Mouse (Mus musculus): ENCODE measurements around the gene Macrod2. TPM values are rescaled to one million over a fixed set of nuclear protein-coding genes. Genes with fewer than 3 reads are reported as not detected.

Macrod2 gene
- polyA plus RNA-seq, 2 experiments: 2.1 to 7.7 TPM

DNA sequence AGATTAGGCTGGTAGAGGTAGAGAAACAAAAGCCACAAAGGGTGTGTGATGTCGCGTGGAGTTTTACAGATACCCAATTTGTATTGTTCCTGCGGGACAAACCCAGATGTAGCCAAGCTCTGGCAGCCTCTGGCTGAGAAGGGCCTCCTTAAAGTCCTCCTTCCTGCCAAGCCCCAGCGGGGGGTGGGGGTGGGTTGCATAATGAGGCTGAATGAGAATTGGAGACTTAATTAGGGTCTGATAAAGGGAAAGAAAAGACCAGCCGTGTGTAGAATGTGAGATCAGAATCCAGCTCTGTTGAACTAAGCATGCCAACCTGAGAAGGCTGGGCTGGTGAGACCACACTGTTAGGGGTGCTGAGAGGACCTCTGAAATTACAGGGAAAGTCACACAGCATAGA is 1967.8 kb downstream of the Macrod2 start:
- H3K27me3 ChIP-seq (ENCODE audit: control insufficient read depth, insufficient read depth, low read length): no peaks in the 10 kb centered on the region
- H3K36me3 ChIP-seq (replicated peaks; ENCODE audit: control insufficient read depth, insufficient read depth, low read depth): no peaks in the 10 kb centered on the region
- H3K4me3 ChIP-seq (ENCODE audit: insufficient read depth in 1 of 2, low read depth in 2 of 2, low read length in 2 of 2): no peak overlapping the region
- 8% methylated on average over 5 of the region's 5 CpGs for WGBS (ENCODE audit: insufficient replicate concordance)
- no peak overlapping the region for H3K4me2 ChIP-seq (ENCODE audit: low read depth)
- ATAC-seq (ENCODE audit: insufficient read depth): no peak
- no peaks in the 10 kb centered on the region for H3K4me1 ChIP-seq (replicated peaks; ENCODE audit: control insufficient read depth in 2 of 2, insufficient read depth in 2 of 2, low read length in 1 of 2)
- H3K9ac ChIP-seq (replicated peaks): no peak overlapping the region
- no peaks in the 10 kb centered on the region for H3K9me3 ChIP-seq (ENCODE audit: control insufficient read depth, low read length)
- no peak for TF ChIP-seq EP300 (IDR thresholded peaks at IDR 0.05; ENCODE audit: low read depth)
- no peak overlapping the region for H3K27ac ChIP-seq
- DNase-seq (ENCODE audit: low read depth in 3 of 3, low spot score in 3 of 3): no peak

DNA sequence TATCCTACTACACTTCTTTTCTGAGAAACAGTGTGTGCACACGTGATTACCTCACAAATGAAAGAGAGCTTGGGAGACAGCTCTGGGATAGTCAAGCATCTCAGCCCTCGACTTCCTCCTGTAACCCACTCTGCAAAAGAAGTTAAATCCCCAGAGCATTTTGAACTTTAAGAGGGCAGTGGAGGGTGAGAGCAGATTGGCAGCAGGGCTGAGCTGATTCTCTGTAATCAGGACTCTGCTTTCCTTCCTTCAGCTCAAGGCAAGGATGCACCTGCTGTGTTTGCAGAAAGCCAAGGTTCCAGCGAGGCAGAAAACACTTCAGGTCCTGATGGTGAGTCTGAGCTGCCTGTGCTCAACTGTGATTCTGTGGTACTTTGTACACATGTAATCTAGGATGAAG is 1978.9 kb downstream of the Macrod2 start:
- no peaks in the 10 kb centered on the region for H3K36me3 ChIP-seq (replicated peaks; ENCODE audit: control insufficient read depth, insufficient read depth, low read depth)
- ATAC-seq (ENCODE audit: insufficient read depth) (no peak), DNase-seq (ENCODE audit: low read depth in 3 of 3, low spot score in 3 of 3) (no peak)
- H3K9ac ChIP-seq (replicated peaks): no peak overlapping the region
- WGBS (ENCODE audit: insufficient replicate concordance): 15% methylated on average over 3 of the region's 3 CpGs
- H3K9me3 ChIP-seq (ENCODE audit: control insufficient read depth, low read length): no peaks in the 10 kb centered on the region
- H3K27ac ChIP-seq: no peak overlapping the region
- no peaks in the 10 kb centered on the region for H3K4me1 ChIP-seq (replicated peaks; ENCODE audit: control insufficient read depth in 2 of 2, insufficient read depth in 2 of 2, low read length in 1 of 2)
- no peaks in the 10 kb centered on the region for H3K27me3 ChIP-seq (ENCODE audit: control insufficient read depth, insufficient read depth, low read length)
- TF ChIP-seq CTCF (IDR thresholded peaks at IDR 0.05; ENCODE audit: low read depth): no peak
- TF ChIP-seq EP300 (IDR thresholded peaks at IDR 0.05; ENCODE audit: low read depth): no peak
- no peak overlapping the region for H3K4me3 ChIP-seq (ENCODE audit: insufficient read depth in 1 of 2, low read depth in 2 of 2, low read length in 2 of 2)
- H3K4me2 ChIP-seq (ENCODE audit: low read depth): no peak overlapping the region

DNA sequence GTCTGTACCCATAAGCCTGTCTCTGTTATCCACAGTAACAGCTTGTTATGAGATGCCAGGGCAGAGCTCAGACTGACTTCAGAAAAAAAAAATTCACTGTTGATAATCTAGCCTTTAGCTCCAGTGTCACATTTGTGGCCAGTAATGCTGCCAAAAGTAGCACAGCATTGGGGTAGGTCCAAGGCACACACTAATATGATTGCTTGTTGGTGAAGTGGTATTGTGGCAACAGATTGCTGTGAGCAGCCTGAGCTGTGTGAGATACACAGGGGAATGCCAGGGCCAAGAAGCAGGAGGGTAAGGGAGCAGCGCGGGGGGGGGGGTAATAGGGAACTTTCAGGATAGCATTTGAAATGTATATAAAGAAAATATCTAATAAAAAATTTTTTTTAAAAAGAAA is 1985.5 kb downstream of the Macrod2 start:
- H3K4me1 ChIP-seq (replicated peaks; ENCODE audit: control insufficient read depth in 2 of 2, insufficient read depth in 2 of 2, low read length in 1 of 2): no peaks in the 10 kb centered on the region
- H3K27me3 ChIP-seq (ENCODE audit: control insufficient read depth, insufficient read depth, low read length): no peaks in the 10 kb centered on the region
- H3K36me3 ChIP-seq (replicated peaks; ENCODE audit: control insufficient read depth, insufficient read depth, low read depth): no peaks in the 10 kb centered on the region
- H3K9me3 ChIP-seq (ENCODE audit: control insufficient read depth, low read length): no peaks in the 10 kb centered on the region
- no peak for ATAC-seq (ENCODE audit: insufficient read depth)
- H3K4me2 ChIP-seq (ENCODE audit: low read depth): no peak overlapping the region
- WGBS (ENCODE audit: insufficient replicate concordance): 88% methylated on average over 2 of the region's 2 CpGs
- no peak for TF ChIP-seq CTCF (IDR thresholded peaks at IDR 0.05; ENCODE audit: low read depth)
- TF ChIP-seq EP300 (IDR thresholded peaks at IDR 0.05; ENCODE audit: low read depth): no peak
- no peak for DNase-seq (ENCODE audit: low read depth in 3 of 3, low spot score in 3 of 3)
- no peak overlapping the region for H3K27ac ChIP-seq
- no peak overlapping the region for H3K4me3 ChIP-seq (ENCODE audit: insufficient read depth in 1 of 2, low read depth in 2 of 2, low read length in 2 of 2)
- H3K9ac ChIP-seq (replicated peaks): no peak overlapping the region

DNA sequence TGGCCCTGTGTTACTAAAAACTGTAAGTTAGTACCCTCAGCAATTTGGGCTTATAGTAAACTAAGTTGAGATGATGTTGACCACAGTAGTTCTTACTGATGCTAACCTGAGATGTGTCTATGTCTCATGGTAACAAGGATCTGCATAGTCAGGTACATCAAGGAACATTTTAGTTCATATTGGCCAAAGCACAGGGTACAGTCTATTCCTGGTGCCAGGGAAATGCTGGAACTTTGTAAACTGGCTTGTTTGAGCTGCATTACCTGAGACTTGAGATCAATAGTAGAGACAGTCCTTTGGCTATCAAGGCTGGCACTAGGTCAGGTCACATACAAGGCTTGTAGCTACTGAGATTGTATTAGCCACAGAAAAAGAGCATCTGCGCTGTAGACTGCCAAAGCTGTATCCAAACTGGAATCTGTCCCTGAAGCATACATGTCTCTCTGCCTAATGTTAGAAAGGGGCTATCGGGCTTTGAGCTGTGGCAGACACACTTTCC is 1986.0 kb downstream of the Macrod2 start:
- H3K27ac ChIP-seq: no peak overlapping the region
- no peak for TF ChIP-seq CTCF (IDR thresholded peaks at IDR 0.05; ENCODE audit: low read depth)
- no peak for TF ChIP-seq EP300 (IDR thresholded peaks at IDR 0.05; ENCODE audit: low read depth)
- no peak for ATAC-seq (ENCODE audit: insufficient read depth)
- no peak overlapping the region for H3K4me3 ChIP-seq (ENCODE audit: insufficient read depth in 1 of 2, low read depth in 2 of 2, low read length in 2 of 2)
- H3K36me3 ChIP-seq (replicated peaks; ENCODE audit: control insufficient read depth, insufficient read depth, low read depth): no peaks in the 10 kb centered on the region
- no peak for DNase-seq (ENCODE audit: low read depth in 3 of 3, low spot score in 3 of 3)
- no peak overlapping the region for H3K4me2 ChIP-seq (ENCODE audit: low read depth)
- H3K9ac ChIP-seq (replicated peaks): no peak overlapping the region
- no peaks in the 10 kb centered on the region for H3K9me3 ChIP-seq (ENCODE audit: control insufficient read depth, low read length)
- 61% methylated on average over 2 of the region's 2 CpGs for WGBS (ENCODE audit: insufficient replicate concordance)
- no peaks in the 10 kb centered on the region for H3K4me1 ChIP-seq (replicated peaks; ENCODE audit: control insufficient read depth in 2 of 2, insufficient read depth in 2 of 2, low read length in 1 of 2)
- no peaks in the 10 kb centered on the region for H3K27me3 ChIP-seq (ENCODE audit: control insufficient read depth, insufficient read depth, low read length)

DNA sequence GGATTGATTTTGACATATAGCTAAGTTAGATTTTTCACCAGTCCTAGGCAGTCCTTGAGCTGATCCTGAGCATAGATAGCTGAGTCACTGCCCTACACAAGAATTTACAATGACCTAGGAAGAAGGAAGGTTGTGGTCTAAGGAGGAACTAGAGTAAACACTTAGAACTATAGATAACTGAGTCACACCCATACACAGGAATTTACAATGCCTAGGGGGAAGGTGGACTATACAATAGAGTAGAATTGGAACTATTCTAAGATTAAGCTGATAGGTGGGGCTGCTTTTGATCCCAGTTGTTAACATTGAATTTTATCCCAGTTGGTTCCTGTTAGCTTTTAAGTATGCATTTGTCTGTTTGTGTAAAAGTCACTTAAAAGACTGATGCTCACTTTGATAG is 1998.4 kb downstream of the Macrod2 start:
- H3K9ac ChIP-seq (replicated peaks): no peak overlapping the region
- no peaks in the 10 kb centered on the region for H3K27me3 ChIP-seq (ENCODE audit: control insufficient read depth, insufficient read depth, low read length)
- H3K36me3 ChIP-seq (replicated peaks; ENCODE audit: control insufficient read depth, insufficient read depth, low read depth): no peaks in the 10 kb centered on the region
- no peaks in the 10 kb centered on the region for H3K9me3 ChIP-seq (ENCODE audit: control insufficient read depth, low read length)
- ATAC-seq (ENCODE audit: insufficient read depth): no peak
- H3K4me1 ChIP-seq (replicated peaks; ENCODE audit: control insufficient read depth in 2 of 2, insufficient read depth in 2 of 2, low read length in 1 of 2): no peaks in the 10 kb centered on the region
- H3K4me3 ChIP-seq (ENCODE audit: insufficient read depth in 1 of 2, low read depth in 2 of 2, low read length in 2 of 2): no peak overlapping the region
- H3K4me2 ChIP-seq (ENCODE audit: low read depth): no peak overlapping the region
- TF ChIP-seq CTCF (IDR thresholded peaks at IDR 0.05; ENCODE audit: low read depth): no peak
- TF ChIP-seq EP300 (IDR thresholded peaks at IDR 0.05; ENCODE audit: low read depth): no peak
- no peak for DNase-seq (ENCODE audit: low read depth in 3 of 3, low spot score in 3 of 3)
- no peak overlapping the region for H3K27ac ChIP-seq
